Mouse (Mus musculus) forebrain, embryonic 14.5 days (tissue): ENCODE data around the gene Ptger3. TPM values are rescaled to one million over a fixed set of nuclear protein-coding genes. Genes with fewer than 3 reads are reported as not detected.

Experiments used
- ATAC-seq: fragments of 200-750 bp; cut with Nextera tagmentation; 2 replicates; pipeline ENCODE4 v1.8.0; 2017; ENCODE audit warnings: mild to moderate bottlenecking, moderate library complexity
- DNase-seq: peaks from one replicate; pipeline ENCODE4 v3.0.0-alpha.2; 2015; ENCODE audit warnings: low spot score
- H3K27ac ChIP-seq: fragments of 300-500 bp; sonication (generic); 2 replicates; pipeline ENCODE4 v1.5.1; 2014; ENCODE audit warnings: low read depth, mild to moderate bottlenecking, control low read depth, low read length, moderate library complexity
- H3K27me3 ChIP-seq: fragments of 300-500 bp; sonication (generic); replicated peaks from 2 replicates; pipeline ENCODE4 v1.6.1; 2014; ENCODE audit warnings: low read length, control low read depth, mixed read lengths; ENCODE audit not compliant: control insufficient read depth, insufficient read depth
- H3K36me3 ChIP-seq: fragments of 300-500 bp; sonication (generic); 2 replicates; pipeline ENCODE4 v1.6.1; 2014; ENCODE audit warnings: low read length, control low read depth; ENCODE audit not compliant: control insufficient read depth, insufficient read depth
- H3K4me1 ChIP-seq: fragments of 300-500 bp; sonication (generic); 2 replicates; pipeline ENCODE4 v1.6.1; 2014; ENCODE audit warnings: antibody characterized with exemption, low read length, control low read depth; ENCODE audit not compliant: control insufficient read depth, insufficient read depth
- H3K4me2 ChIP-seq: fragments of 300-500 bp; sonication (generic); 2 replicates; pipeline ENCODE4 v1.6.1; 2014; ENCODE audit warnings: mild to moderate bottlenecking, control low read depth, low read length
- H3K4me3 ChIP-seq: fragments of 300-500 bp; sonication (generic); 2 replicates; pipeline ENCODE4 v1.5.1; 2014; ENCODE audit warnings: low read depth, low read length, control low read depth
- H3K9ac ChIP-seq: fragments of 300-500 bp; sonication (generic); 2 replicates; pipeline ENCODE4 v1.6.1; 2014; ENCODE audit warnings: mild to moderate bottlenecking, low read length, control low read depth, moderate library complexity
- H3K9me3 ChIP-seq: fragments of 300-500 bp; sonication (generic); replicated peaks from 2 replicates; pipeline ENCODE4 v1.6.1; 2016; ENCODE audit warnings: low read length, control low read depth, mixed read lengths; ENCODE audit not compliant: control insufficient read depth
- WGBS: fragments of 180-500 bp; shearing (Covaris S2); extraction: QIAGEN DNeasy Blood & Tissue Kit; methylation state at CpG from one replicate; pipeline ENCODE4 v1.1.7; 2014; 5-methylcytosine and 5-hydroxymethylcytosine counted together
- polyA plus RNA-seq: library from polyadenylated mRNA; unstranded; fragments of >200 nt; fragmentation: Nextera tagmentation; extraction: Ambion mirVana; gene quantifications from 2 replicates; pipeline ENCODE4 v1.2.1, GENCODE M21; 2014

The Ptger3 gene
- polyA plus RNA-seq = 1.8 and 3.1 TPM in 2 replicates

DNA sequence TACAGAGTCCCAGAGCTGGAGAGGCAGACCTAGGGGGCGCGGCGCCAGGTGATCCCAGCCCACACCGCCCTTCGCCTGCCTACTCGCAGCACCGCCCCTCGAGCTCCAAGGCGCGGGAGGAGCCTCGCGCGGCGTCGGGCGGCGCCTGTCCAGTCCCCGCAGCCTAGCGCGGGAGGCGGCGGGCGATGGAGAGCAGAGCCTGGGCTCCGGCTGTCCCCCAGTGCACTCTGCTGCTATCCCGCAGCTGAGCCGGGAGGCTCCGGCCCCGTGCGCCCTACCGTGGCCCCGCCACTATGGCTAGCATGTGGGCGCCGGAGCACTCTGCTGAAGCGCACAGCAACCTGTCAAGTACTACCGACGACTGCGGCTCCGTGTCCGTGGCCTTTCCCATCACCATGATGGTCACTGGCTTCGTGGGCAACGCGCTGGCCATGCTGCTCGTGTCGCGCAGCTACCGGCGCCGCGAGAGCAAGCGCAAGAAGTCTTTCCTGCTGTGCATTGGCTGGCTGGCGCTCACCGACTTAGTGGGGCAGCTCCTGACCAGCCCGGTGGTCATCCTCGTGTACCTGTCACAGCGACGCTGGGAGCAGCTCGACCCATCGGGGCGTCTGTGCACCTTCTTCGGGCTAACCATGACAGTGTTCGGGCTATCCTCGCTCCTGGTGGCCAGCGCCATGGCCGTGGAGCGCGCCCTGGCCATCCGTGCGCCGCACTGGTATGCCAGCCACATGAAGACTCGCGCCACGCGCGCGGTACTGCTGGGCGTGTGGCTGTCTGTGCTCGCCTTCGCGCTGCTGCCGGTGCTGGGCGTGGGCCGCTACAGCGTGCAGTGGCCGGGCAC is at the start of gene Ptger3:
Ptger3 (plus strand) TSS at position 168 of the 841 bp plus-strand sequence.
- ATAC-seq (peak; percentile 72), DNase-seq (peak; percentile 25)
- Histone ChIP-seq H3K4me3 (peak within 1 kb of the TSS; percentile 45), H3K4me1 (peaks cover 4% of the 10 kb centered on the region), H3K27me3 (peaks cover 27% of the 10 kb centered on the region), H3K9me3 (no peaks in the 10 kb centered on the region), H3K27ac (no peak within 1 kb of the TSS), H3K36me3 (no peaks in the 10 kb centered on the region), H3K4me2 (peak within 1 kb of the TSS; percentile 79), H3K9ac (peak within 1 kb of the TSS; percentile 40)
- 1% methylated on average over 75 of the region's 84 CpGs for WGBS

DNA sequence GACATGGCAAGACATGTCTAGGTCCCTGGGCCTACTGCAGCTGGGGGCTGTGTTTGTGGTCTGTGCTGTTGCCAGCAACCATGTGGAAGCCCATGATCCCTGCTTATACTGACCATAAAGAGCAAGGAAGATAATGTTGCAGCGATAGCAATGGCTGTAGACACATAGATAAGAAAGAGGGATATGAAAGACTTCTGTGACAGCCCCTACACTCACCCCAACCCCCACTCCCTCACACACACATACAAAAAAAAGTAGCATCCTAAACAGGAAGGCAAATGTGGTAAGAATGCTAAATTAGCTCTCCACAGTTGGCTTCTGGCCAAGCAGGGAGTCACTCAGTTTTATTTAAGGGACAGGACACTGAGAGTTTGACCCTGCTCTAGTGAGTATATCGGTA is 48.7 kb upstream of the Ptger3 start:
- H3K4me3 ChIP-seq = no peak overlapping the region
- H3K9me3 ChIP-seq = no peaks in the 10 kb centered on the region
- no peaks in the 10 kb centered on the region for H3K36me3 ChIP-seq
- no peak overlapping the region for H3K27ac ChIP-seq
- no peak overlapping the region for H3K9ac ChIP-seq
- 83% methylated on average over 2 of the region's 2 CpGs for whole genome bisulfite sequencing
- peak; percentile 26 for DNase-seq
- no peak for ATAC-seq
- no peaks in the 10 kb centered on the region for H3K4me1 ChIP-seq
- no peak overlapping the region for H3K4me2 ChIP-seq
- H3K27me3 ChIP-seq = no peaks in the 10 kb centered on the region

DNA sequence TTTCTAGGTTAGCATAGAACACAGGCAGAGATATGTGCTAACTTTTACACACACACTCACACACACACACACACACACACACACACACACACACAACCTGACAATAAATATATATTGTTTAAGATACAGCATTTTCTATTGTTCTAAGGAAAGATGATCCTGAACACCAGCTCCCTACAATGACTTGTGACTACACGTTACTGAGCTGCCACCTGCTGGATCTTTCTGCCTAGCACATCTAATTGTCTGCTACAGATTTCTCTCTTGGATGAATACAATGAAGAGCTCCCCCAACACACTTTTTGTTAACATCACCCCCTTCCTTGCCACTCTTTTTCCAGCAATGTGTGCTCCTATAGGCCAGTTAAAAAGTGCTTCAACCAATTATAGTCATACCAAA is 46.3 kb upstream of the Ptger3 start:
- H3K4me3 ChIP-seq = no peak overlapping the region
- H3K36me3 ChIP-seq = no peaks in the 10 kb centered on the region
- peak; percentile 68 for ATAC-seq
- H3K9me3 ChIP-seq = no peaks in the 10 kb centered on the region
- no peak overlapping the region for H3K9ac ChIP-seq
- no peak overlapping the region for H3K27ac ChIP-seq
- 3% methylated on average over 1 of the region's 1 CpGs for WGBS
- peak; percentile 87 for DNase-seq
- no peaks in the 10 kb centered on the region for H3K4me1 ChIP-seq
- no peaks in the 10 kb centered on the region; the same call in 1 of the 2 replicates for H3K27me3 ChIP-seq
- no peak overlapping the region for H3K4me2 ChIP-seq

DNA sequence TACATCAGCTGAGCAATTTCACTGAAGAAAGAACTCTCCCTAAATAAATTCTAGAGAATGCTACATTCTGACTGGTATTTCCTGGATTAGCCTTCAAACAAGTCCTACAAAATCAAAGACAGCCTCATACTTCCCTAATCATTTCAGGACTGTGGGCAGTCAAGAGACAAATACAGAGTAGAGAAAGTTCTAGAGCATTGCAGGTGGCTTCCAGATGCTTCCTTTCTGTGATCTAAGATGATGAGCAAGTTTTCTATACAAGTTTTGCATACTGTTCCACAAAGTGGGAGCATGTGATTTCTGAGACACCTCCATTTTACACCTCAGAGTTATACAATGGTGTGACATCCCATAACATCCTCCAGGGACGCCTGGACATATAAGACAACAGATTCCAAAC is 42.9 kb upstream of the Ptger3 start:
- no peak overlapping the region for H3K9ac ChIP-seq
- H3K4me3 ChIP-seq = no peak overlapping the region
- no peaks in the 10 kb centered on the region for H3K36me3 ChIP-seq
- H3K4me1 ChIP-seq = no peaks in the 10 kb centered on the region
- DNase-seq (no peak), ATAC-seq (no peak)
- H3K9me3 ChIP-seq = no peaks in the 10 kb centered on the region
- H3K27ac ChIP-seq = no peak overlapping the region
- H3K4me2 ChIP-seq = no peak overlapping the region
- H3K27me3 ChIP-seq = no peaks in the 10 kb centered on the region; the same call in 1 of the 2 replicates
- WGBS = 38% methylated on average over 1 of the region's 1 CpGs

DNA sequence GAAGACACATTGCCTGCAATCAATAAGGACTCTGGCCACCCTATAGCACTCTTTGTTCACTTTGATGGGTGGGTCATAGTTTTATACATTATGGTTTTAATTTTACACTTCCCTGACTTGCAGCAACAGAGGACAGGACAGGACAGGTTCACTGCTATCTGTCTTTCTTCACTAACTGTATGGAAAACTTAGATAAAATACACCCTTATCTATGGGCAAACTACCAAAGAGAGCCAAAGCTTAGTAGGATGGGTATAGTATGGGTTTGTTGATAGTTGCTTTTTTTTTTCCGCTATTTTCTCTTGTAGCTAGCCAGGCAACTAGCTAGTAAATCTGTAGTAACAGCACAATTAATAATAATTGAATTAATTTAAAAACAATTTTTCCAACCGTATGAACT is 35.1 kb upstream of the Ptger3 start:
- Histone ChIP-seq H3K9ac (no peak overlapping the region), H3K4me1 (peaks cover 6% of the 10 kb centered on the region), H3K27me3 (peaks cover 29% of the 10 kb centered on the region), H3K27ac (no peak overlapping the region), H3K4me3 (no peak overlapping the region), H3K4me2 (no peak overlapping the region), H3K9me3 (no peaks in the 10 kb centered on the region; the same call in 1 of the 2 replicates), H3K36me3 (peaks cover 5% of the 10 kb centered on the region; the same call in 1 of the 2 replicates)
- WGBS = 78% methylated on average over 2 of the region's 2 CpGs
- DNase-seq (no peak), ATAC-seq (no peak)

DNA sequence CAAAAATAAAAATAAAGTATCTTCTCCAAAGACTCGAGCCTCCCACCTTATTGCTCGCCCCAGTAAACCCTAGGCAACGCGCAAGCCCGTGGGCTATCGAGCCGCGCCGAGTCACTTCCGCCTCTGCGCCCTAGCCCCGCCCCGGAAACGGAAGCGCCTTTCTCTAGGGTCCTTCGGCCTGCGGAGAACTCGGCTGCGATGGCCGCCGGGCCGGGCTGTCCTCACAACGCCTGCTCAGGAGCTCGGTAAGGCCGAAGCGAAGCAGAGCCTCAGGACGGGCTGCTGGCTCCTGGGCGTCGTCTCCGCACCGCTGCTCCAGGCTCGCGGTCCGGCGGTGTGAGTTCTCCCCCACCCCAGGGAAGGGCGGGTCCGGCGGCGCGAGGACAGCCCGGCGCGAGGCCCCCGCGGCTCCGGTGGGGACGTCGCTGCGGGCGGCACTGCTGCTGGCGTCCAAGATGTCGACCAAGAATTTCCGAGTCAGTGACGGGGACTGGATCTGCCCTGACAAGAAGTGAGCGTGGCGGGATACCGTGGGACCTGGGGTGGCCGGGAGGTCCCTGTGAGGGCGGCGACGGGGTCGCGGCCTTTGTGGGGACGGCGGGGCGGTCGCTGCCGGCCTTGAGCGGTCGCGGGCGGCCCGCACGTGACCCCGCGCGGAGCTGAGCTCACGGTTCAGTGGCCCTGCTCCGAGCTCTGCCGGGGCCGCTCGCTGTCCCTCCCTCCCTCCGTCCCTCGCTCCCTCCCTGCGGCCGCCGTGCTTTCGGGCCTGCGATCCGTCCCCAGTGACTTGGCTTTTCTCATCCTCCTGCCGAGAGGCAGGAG is 32.5 kb upstream of the Ptger3 start, which contains the start of gene Zranb2:
Zranb2 (plus strand) TSS at position 197 of the 822 bp plus-strand sequence.
- under 1% methylated on average over 75 of the region's 91 CpGs for WGBS
- Histone ChIP-seq H3K27ac (peak within 1 kb of the TSS; percentile 93), H3K36me3 (peaks cover 18% of the 10 kb centered on the region), H3K27me3 (peaks cover 29% of the 10 kb centered on the region), H3K9ac (peak within 1 kb of the TSS; percentile 90), H3K9me3 (no peaks in the 10 kb centered on the region; the same call in 1 of the 2 replicates), H3K4me1 (peaks cover 6% of the 10 kb centered on the region), H3K4me3 (peak within 1 kb of the TSS; percentile 80), H3K4me2 (peak within 1 kb of the TSS; percentile 58)
- DNase-seq = peak; percentile 96
- ATAC-seq = peak; percentile 97

DNA sequence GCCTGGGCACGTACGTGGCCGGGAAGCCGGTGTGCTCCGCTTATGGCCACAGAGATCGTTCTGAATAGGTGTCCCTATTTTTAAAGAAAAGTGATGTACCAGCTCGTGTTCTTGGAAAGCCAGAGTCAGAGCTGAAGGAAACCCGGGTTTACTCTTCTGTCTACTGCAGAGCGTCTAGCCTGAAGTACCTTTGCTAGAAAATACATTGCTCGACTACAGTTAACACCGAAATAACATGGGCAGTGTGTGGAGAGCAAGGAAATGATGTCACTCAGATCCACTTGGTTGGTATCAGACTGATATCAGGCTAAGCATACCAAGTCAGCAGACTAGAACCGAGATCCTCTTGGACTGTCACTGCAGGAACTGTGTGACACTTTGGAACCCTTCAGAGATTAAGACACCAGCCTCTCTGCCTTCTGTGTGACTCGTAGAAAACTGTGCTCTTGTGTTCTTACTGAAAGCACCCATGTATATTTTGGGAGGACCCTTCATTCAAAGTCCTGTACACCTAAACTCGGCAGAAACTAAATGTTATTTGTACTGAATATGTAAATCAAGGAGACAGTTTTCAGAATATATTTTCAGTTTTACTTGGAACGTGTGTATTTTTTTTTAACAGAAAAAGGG is 31.8 kb upstream of the Ptger3 start:
- Histone ChIP-seq H3K9me3 (no peaks in the 10 kb centered on the region; the same call in 1 of the 2 replicates), H3K36me3 (peaks cover 25% of the 10 kb centered on the region), H3K4me2 (peak overlapping the region; percentile 58), H3K9ac (peak overlapping the region; percentile 90), H3K27ac (peak overlapping the region; percentile 93), H3K27me3 (peaks cover 27% of the 10 kb centered on the region), H3K4me3 (peak overlapping the region; percentile 80), H3K4me1 (peaks cover 6% of the 10 kb centered on the region)
- 4% methylated on average over 15 of the region's 15 CpGs for WGBS
- DNase-seq (peak; percentile 44), ATAC-seq (peak; percentile 6)

DNA sequence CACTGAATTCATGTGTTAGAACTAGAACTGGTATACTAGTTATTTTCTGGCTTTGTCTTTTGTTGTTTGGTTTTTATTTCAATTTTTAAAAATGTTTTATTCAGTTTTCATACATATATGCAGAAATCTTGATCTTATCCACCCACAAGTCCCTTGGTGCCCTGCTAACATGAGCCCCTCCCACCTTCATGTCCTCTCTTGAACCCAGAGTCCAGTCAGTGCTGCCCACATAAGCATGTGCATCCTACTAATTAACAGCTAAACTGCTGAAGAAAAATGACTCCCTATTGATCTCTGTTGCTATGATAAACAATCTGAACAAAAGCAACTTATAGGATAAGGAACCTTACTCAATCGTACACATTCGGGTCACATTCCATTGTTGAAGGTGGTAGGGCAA is 17.4 kb upstream of the Ptger3 start:
- Histone ChIP-seq H3K4me2 (no peak overlapping the region), H3K36me3 (peaks cover 50% of the 10 kb centered on the region), H3K9ac (no peak overlapping the region), H3K4me3 (no peak overlapping the region), H3K4me1 (no peaks in the 10 kb centered on the region), H3K9me3 (no peaks in the 10 kb centered on the region), H3K27ac (no peak overlapping the region), H3K27me3 (no peaks in the 10 kb centered on the region)
- no peak for DNase-seq
- ATAC-seq = no peak
- WGBS = 95% methylated on average over 2 of the region's 2 CpGs
